Mouse (Mus musculus) MEL (cell line): ENCODE results near the gene Smtn. TPM values are rescaled to one million over a fixed set of nuclear protein-coding genes. Genes with fewer than 3 reads are reported as not detected.
A peak's percentile ranks its signal among the peaks of the same experiment; 100 is the strongest.

Experiments
- DNase-seq: peaks from one replicate; pipeline ENCODE4 v3.0.0; 2011; ENCODE audit warnings: low read depth, low spot score
- H3K27ac ChIP-seq: 2 replicates; pipeline ENCODE4 v1.5.1; 2012; ENCODE audit warnings: low read depth, mild to moderate bottlenecking, control low read depth, low read length, moderate library complexity; ENCODE audit not compliant: control insufficient read depth
- H3K27me3 ChIP-seq, 2 experiments: fragments of 150-350 bp in 1 of 2; sonication (generic) in 1 of 2; 2 replicates each; pipeline ENCODE4 v1.6.1; 2012; ENCODE audit warnings: low read length in 2 of 2, mild to moderate bottlenecking in 2 of 2, improper control_type of control experiment in 1 of 2, moderate library complexity in 1 of 2; ENCODE audit not compliant: insufficient read depth in 2 of 2, control insufficient read depth in 1 of 2
- H3K36me3 ChIP-seq, 2 experiments: 2 replicates each; pipeline ENCODE4 v1.6.1; 2012 to 2014; ENCODE audit warnings: low read length in 2 of 2, improper control_type of control experiment in 1 of 2, inconsistent platforms in 1 of 2, mild to moderate bottlenecking in 1 of 2; ENCODE audit not compliant: insufficient read depth in 2 of 2, control insufficient read depth in 1 of 2
- H3K4me1 ChIP-seq, 2 experiments: fragments of 150-350 bp in 1 of 2; sonication (generic) in 1 of 2; 2 replicates each; pipeline ENCODE4 v1.6.1; 2012; ENCODE audit warnings: low read length in 2 of 2, improper control_type of control experiment in 1 of 2, mild to moderate bottlenecking in 1 of 2; ENCODE audit not compliant: insufficient read depth in 2 of 2, control insufficient read depth in 1 of 2
- H3K4me3 ChIP-seq, 2 experiments: fragments of 150-350 bp in 1 of 2; sonication (generic) in 1 of 2; 2 replicates each; pipeline ENCODE4 v1.5.1; 2012; ENCODE audit warnings: low read depth in 2 of 2, low read length in 2 of 2, mild to moderate bottlenecking in 2 of 2, moderate library complexity in 2 of 2, control low read depth in 1 of 2, improper control_type of control experiment in 1 of 2; ENCODE audit not compliant: control insufficient read depth in 1 of 2, insufficient read depth in 1 of 2
- H3K79me2 ChIP-seq: 2 replicates; pipeline ENCODE4 v1.6.1; 2012; ENCODE audit warnings: mild to moderate bottlenecking, low read length, moderate library complexity; ENCODE audit not compliant: control insufficient read depth, poor library complexity, insufficient read depth
- H3K9ac ChIP-seq: 2 replicates; pipeline ENCODE4 v1.6.1; 2012; ENCODE audit warnings: low read depth, mild to moderate bottlenecking, control low read depth, low read length, moderate library complexity; ENCODE audit not compliant: control insufficient read depth, poor library complexity, severe bottlenecking
- H3K9me3 ChIP-seq: fragments of 150-350 bp; sonication (generic); replicated peaks from 2 replicates; pipeline ENCODE4 v1.6.1; 2012; ENCODE audit warnings: mild to moderate bottlenecking, low read length, improper control_type of control experiment, moderate library complexity; ENCODE audit not compliant: insufficient read depth
- BHLHE40 ChIP-seq: IDR thresholded peaks from 2 replicates; pipeline ENCODE4 v1.6.1; 2012; ENCODE audit warnings: low read depth, mild to moderate bottlenecking, inconsistent platforms, low read length, improper control_type of control experiment, borderline replicate concordance
- CHD1 ChIP-seq: IDR thresholded peaks from 2 replicates; pipeline ENCODE4 v1.6.1; 2012; ENCODE audit warnings: low read depth, mild to moderate bottlenecking, inconsistent platforms, low read length, improper control_type of control experiment
- CHD2 ChIP-seq: IDR thresholded peaks from 2 replicates; pipeline ENCODE4 v1.6.1; 2011; ENCODE audit warnings: low read length, improper control_type of control experiment
- CTCF ChIP-seq, 3 experiments: IDR thresholded peaks in 2 of 3; conservative IDR thresholded peaks in 1 of 3; 2 replicates each; pipeline ENCODE4 v1.5.1; 2011 to 2012; ENCODE audit warnings: low read length in 3 of 3, low read depth in 2 of 3, mild to moderate bottlenecking in 2 of 3, improper control_type of control experiment in 1 of 3, inconsistent platforms in 1 of 3, mixed read lengths in 1 of 3, moderate library complexity in 1 of 3; ENCODE audit not compliant: control insufficient read depth in 1 of 3, insufficient read depth in 1 of 3, poor library complexity in 1 of 3, severe bottlenecking in 1 of 3
- ELF1 ChIP-seq: IDR thresholded peaks from 2 replicates; pipeline ENCODE4 v1.6.1; 2014; ENCODE audit warnings: low read depth, mild to moderate bottlenecking, inconsistent platforms, low read length, improper control_type of control experiment, moderate library complexity
- EP300 ChIP-seq, 2 experiments: IDR thresholded peaks; 2 replicates each; pipeline ENCODE4 v1.6.1; 2011; ENCODE audit warnings: improper control_type of control experiment in 2 of 2, low read length in 2 of 2, low read depth in 1 of 2, mild to moderate bottlenecking in 1 of 2
- ETS1 ChIP-seq: IDR thresholded peaks from 2 replicates; pipeline ENCODE4 v1.6.1; 2012; ENCODE audit warnings: low read depth, mild to moderate bottlenecking, inconsistent platforms, low read length, improper control_type of control experiment, moderate library complexity
- GABPA ChIP-seq: IDR thresholded peaks from 2 replicates; pipeline ENCODE4 v1.6.1; 2012; ENCODE audit warnings: low read depth, mild to moderate bottlenecking, inconsistent platforms, low read length, improper control_type of control experiment, moderate library complexity
- GATA1 ChIP-seq: IDR thresholded peaks from 2 replicates; pipeline ENCODE4 v1.6.1; 2011; ENCODE audit warnings: low read depth, low read length, improper control_type of control experiment
- KAT2A ChIP-seq: conservative IDR thresholded peaks from 2 replicates; pipeline ENCODE4 v1.6.1; 2012; ENCODE audit warnings: low read depth, low read length, improper control_type of control experiment, inconsistent platforms
- MAFK ChIP-seq: IDR thresholded peaks from 2 replicates; pipeline ENCODE4 v1.6.1; 2011; ENCODE audit warnings: low read depth, mild to moderate bottlenecking, low read length, improper control_type of control experiment, borderline replicate concordance
- MAX ChIP-seq: IDR thresholded peaks from 2 replicates; pipeline ENCODE4 v1.6.1; 2011; ENCODE audit warnings: low read length, improper control_type of control experiment
- MAZ ChIP-seq: IDR thresholded peaks from 2 replicates; pipeline ENCODE4 v1.6.1; 2012; ENCODE audit warnings: low read depth, mild to moderate bottlenecking, inconsistent platforms, low read length, improper control_type of control experiment
- MEF2A ChIP-seq: IDR thresholded peaks from 2 replicates; pipeline ENCODE4 v1.6.1; 2014; ENCODE audit warnings: low read depth, mild to moderate bottlenecking, inconsistent platforms, low read length, improper control_type of control experiment; ENCODE audit not compliant: poor library complexity, insufficient replicate concordance, severe bottlenecking; ENCODE audit errors: extremely low read depth
- MXI1 ChIP-seq: IDR thresholded peaks from 2 replicates; pipeline ENCODE4 v1.6.1; 2011; ENCODE audit warnings: mild to moderate bottlenecking, low read depth, low read length, improper control_type of control experiment
- MYC ChIP-seq: IDR thresholded peaks from 2 replicates; pipeline ENCODE4 v1.6.1; 2011; ENCODE audit warnings: low read depth, mild to moderate bottlenecking, low read length, improper control_type of control experiment, moderate library complexity
- NELFE ChIP-seq: IDR thresholded peaks from 2 replicates; pipeline ENCODE4 v1.6.1; 2011; ENCODE audit warnings: low read depth, low read length, improper control_type of control experiment
- POLR2A ChIP-seq, 2 experiments: IDR thresholded peaks; 2 replicates each; pipeline ENCODE4 v1.6.1; 2011 to 2012; ENCODE audit warnings: low read length in 2 of 2, mild to moderate bottlenecking in 2 of 2, control low read depth in 1 of 2, improper control_type of control experiment in 1 of 2, low read depth in 1 of 2, moderate library complexity in 1 of 2; ENCODE audit not compliant: control insufficient read depth in 1 of 2, insufficient read depth in 1 of 2, poor library complexity in 1 of 2
- POLR2AphosphoS2 ChIP-seq: IDR thresholded peaks from 2 replicates; pipeline ENCODE4 v1.6.1; 2011; ENCODE audit warnings: low read length, improper control_type of control experiment
- POLR2AphosphoS5 ChIP-seq: IDR thresholded peaks from 2 replicates; pipeline ENCODE4 v1.6.1; 2012; ENCODE audit warnings: low read depth, borderline replicate concordance, mild to moderate bottlenecking, inconsistent platforms, low read length, moderate library complexity, mixed read lengths
- RAD21 ChIP-seq: IDR thresholded peaks from 2 replicates; pipeline ENCODE4 v1.6.1; 2011; ENCODE audit warnings: mild to moderate bottlenecking, low read depth, low read length, improper control_type of control experiment
- RCOR1 ChIP-seq: IDR thresholded peaks from 2 replicates; pipeline ENCODE4 v1.6.1; 2012; ENCODE audit warnings: low read depth, mild to moderate bottlenecking, inconsistent platforms, low read length, improper control_type of control experiment
- SIN3A ChIP-seq: IDR thresholded peaks from 2 replicates; pipeline ENCODE4 v1.6.1; 2012; ENCODE audit warnings: low read length, improper control_type of control experiment, inconsistent platforms
- SMC3 ChIP-seq: IDR thresholded peaks from 2 replicates; pipeline ENCODE4 v1.6.1; 2011; ENCODE audit warnings: low read depth, low read length, improper control_type of control experiment
- TAL1 ChIP-seq: IDR thresholded peaks from 2 replicates; pipeline ENCODE4 v1.6.1; 2012; ENCODE audit warnings: mild to moderate bottlenecking, inconsistent platforms, low read length, moderate library complexity, mixed read lengths
- TCF12 ChIP-seq: IDR thresholded peaks from 2 replicates; pipeline ENCODE4 v1.6.1; 2014; ENCODE audit warnings: low read depth, mild to moderate bottlenecking, inconsistent platforms, low read length, improper control_type of control experiment, moderate library complexity
- UBTF ChIP-seq: IDR thresholded peaks from 2 replicates; pipeline ENCODE4 v1.6.1; 2012; ENCODE audit warnings: low read depth, mild to moderate bottlenecking, inconsistent platforms, low read length, improper control_type of control experiment, moderate library complexity, borderline replicate concordance; ENCODE audit not compliant: insufficient read depth
- USF1 ChIP-seq: IDR thresholded peaks from 2 replicates; pipeline ENCODE4 v1.6.1; 2014; ENCODE audit warnings: low read depth, mild to moderate bottlenecking, inconsistent platforms, low read length, improper control_type of control experiment, moderate library complexity
- USF2 ChIP-seq, 2 experiments: IDR thresholded peaks; 2 replicates each; pipeline ENCODE4 v1.6.1; 2011 to 2012; ENCODE audit warnings: improper control_type of control experiment in 2 of 2, low read length in 2 of 2, borderline replicate concordance in 1 of 2, inconsistent platforms in 1 of 2, low read depth in 1 of 2, mild to moderate bottlenecking in 1 of 2; ENCODE audit not compliant: insufficient read depth in 1 of 2
- ZC3H11A ChIP-seq: IDR thresholded peaks from 2 replicates; pipeline ENCODE4 v1.6.1; 2012; ENCODE audit warnings: low read depth, mild to moderate bottlenecking, inconsistent platforms, low read length, improper control_type of control experiment
- ZKSCAN1 ChIP-seq: IDR thresholded peaks from 2 replicates; pipeline ENCODE4 v1.6.1; 2012; ENCODE audit warnings: low read depth, mild to moderate bottlenecking, inconsistent platforms, low read length, improper control_type of control experiment, moderate library complexity
- ZMIZ1 ChIP-seq: IDR thresholded peaks from 2 replicates; pipeline ENCODE4 v1.6.1; 2012; ENCODE audit warnings: low read depth, mild to moderate bottlenecking, inconsistent platforms, low read length, improper control_type of control experiment, moderate library complexity
- ZNF384 ChIP-seq: IDR thresholded peaks from 2 replicates; pipeline ENCODE4 v1.6.1; 2012; ENCODE audit warnings: low read depth, mild to moderate bottlenecking, inconsistent platforms, low read length, improper control_type of control experiment
- polyA plus RNA-seq, 2 experiments: library from polyadenylated mRNA; stranded (reverse) in 1 of 2; unstranded in 1 of 2; fragments of >175 nt in 1 of 2; fragments of >200 nt in 1 of 2; gene quantifications; 2 replicates each; pipeline versions ENCODE4 v1.2.1 to v1.2.4; 2012; ENCODE audit warnings: low replicate concordance in 2 of 2, low read depth in 1 of 2; ENCODE audit not compliant: insufficient read length in 2 of 2, insufficient read depth in 1 of 2, missing spikeins in 1 of 2
- total RNA-seq: library from RNA; depleted of rRNA; stranded (reverse); fragments of 300-350 nt; gene quantifications from 2 replicates; pipeline ENCODE4 v1.2.3, GENCODE M21; 2012

Gene Smtn
- total and polyA plus RNA-seq, 3 experiments, result 203 to 370 TPM; not detected in 1

GRCm38 (mm10) chr11:3515216-3515615, 25.2 kb downstream of the Smtn start (continued):
- TF ChIP-seq POLR2A (IDR thresholded peaks at IDR 0.05; ENCODE audit: control insufficient read depth in 1 of 2, insufficient read depth in 1 of 2, low read depth in 1 of 2, low read length in 2 of 2, poor library complexity in 1 of 2) (no peak), GABPA (no peak), MYC (no peak), CHD1 (peak; percentile 89; the same call in 1 of the 2 replicates)

- Histone ChIP-seq H3K9me3 (no peaks in the 10 kb centered on the region), H3K4me1 (peaks cover 12 to 46% of the 10 kb centered on the region in 2 experiments), H3K4me3 (peak within 1 kb of the TSS; percentile 60 to 78), H3K27me3 (no peaks in the 10 kb centered on the region), H3K27ac (peak within 1 kb of the TSS; percentile 27), H3K79me2 (no peaks in the 10 kb centered on the region; the same call in 1 of the 2 replicates), H3K9ac (peak within 1 kb of the TSS; percentile 66), H3K36me3 (peaks cover 0 to 27% of the 10 kb centered on the region in 2 experiments; a peak in 2 of 4 replicates)
- DNase-seq, result peak; percentile 95
- TF ChIP-seq MEF2A, result no peak
- TF ChIP-seq MAZ, result peak; percentile 78; the same call in 1 of the 2 replicates
- TF ChIP-seq POLR2AphosphoS5, result peak; percentile 97; the same call in 1 of the 2 replicates
- peak; percentile 60 for TF ChIP-seq MXI1
- TF ChIP-seq RAD21, result peak; percentile 99
- no peak for TF ChIP-seq GATA1
- no peak; the same call in 1 of the 2 replicates for TF ChIP-seq MAX
- TF ChIP-seq TAL1, result peak; percentile 37
- peak; percentile 99 for TF ChIP-seq SMC3
- TF ChIP-seq ZC3H11A, result peak; percentile 95
- peak; percentile 21; the same call in 1 of the 2 replicates for TF ChIP-seq POLR2AphosphoS2
- peak; percentile 70 to 82 for TF ChIP-seq POLR2A (IDR thresholded peaks at IDR 0.05; ENCODE audit: control insufficient read depth in 1 of 2, insufficient read depth in 1 of 2, low read depth in 1 of 2, low read length in 2 of 2, poor library complexity in 1 of 2)
- TF ChIP-seq ZNF384, result no peak; the same call in 1 of the 2 replicates
- peak; percentile 37; the same call in 1 of the 2 replicates for TF ChIP-seq TCF12
- TF ChIP-seq MAFK, result no peak
- TF ChIP-seq ZKSCAN1, result no peak
- no peak for TF ChIP-seq USF2 (IDR thresholded peaks at IDR 0.05; ENCODE audit: borderline replicate concordance in 1 of 2, insufficient read depth in 1 of 2, low read depth in 1 of 2, low read length in 2 of 2)
- TF ChIP-seq EP300 (IDR thresholded peaks at IDR 0.05; ENCODE audit: low read depth in 1 of 2, low read length in 2 of 2), result peak in 1 of 2 experiments; percentile 30; a peak in 1 of 4 replicates
- peak; percentile 81 to 100 (median 93) for TF ChIP-seq CTCF (IDR thresholded peaks at IDR 0.05 in 2 of 3, conservative IDR thresholded peaks at IDR 0.05 in 1 of 3; ENCODE audit: control insufficient read depth in 1 of 3, insufficient read depth in 1 of 3, low read depth in 2 of 3, low read length in 3 of 3, poor library complexity in 1 of 3, severe bottlenecking in 1 of 3)
- 0 out of 2 replicates have a peak, but pooled peaks have one; percentile 6 for TF ChIP-seq USF1
- no peak for TF ChIP-seq UBTF
- peak; percentile 74 for TF ChIP-seq ELF1
- TF ChIP-seq GABPA, result no peak
- TF ChIP-seq RCOR1, result peak; percentile 60
- TF ChIP-seq CHD2, result no peak
- TF ChIP-seq NELFE, result peak; percentile 51; the same call in 1 of the 2 replicates
- no peak for TF ChIP-seq KAT2A
- peak; percentile 90 for TF ChIP-seq SIN3A
- TF ChIP-seq ETS1, result no peak
- no peak; the same call in 1 of the 2 replicates for TF ChIP-seq ZMIZ1
- TF ChIP-seq MYC, result peak; percentile 44; the same call in 1 of the 2 replicates
- no peak for TF ChIP-seq BHLHE40
Measured at GRCm38 (mm10) chr11:3514529-3515054, 25.8 kb downstream of the Smtn start, which contains the start of gene Selenom. Gene Selenom (plus strand): TSS chr11:3514684.
